Mouse (Mus musculus) left cerebral cortex, postnatal 14 days (tissue): Measurements from ENCODE around the gene Foxa2. TPM values are rescaled to one million over a fixed set of nuclear protein-coding genes. Genes with fewer than 3 reads are reported as not detected.

Experiments used
- DNase-seq, 2 experiments: peaks; one replicate each; pipeline ENCODE4 v3.0.0; 2021 to 2022; ENCODE audit warnings: low spot score in 2 of 2, mixed read lengths in 1 of 2
- intact Hi-C: fragments of 180-260 bp; cut with DNase I; formaldehyde crosslinking; loops from one replicate; pipeline ENCODE4 v1.15.1; 2025
- total RNA-seq, 2 experiments: library from RNA; stranded (reverse); gene quantifications; 2 replicates each; pipeline ENCODE4 v1.2.3; 2021

The Foxa2 gene
- total RNA-seq, 2 experiments from 2014 or later = not detected

GRCm38 (mm10) chr2:148040236-148041121, 6.3 kb downstream of the Foxa2 start:
- intact Hi-C loops = no loop called here
- DNase-seq = no peak

GRCm38 (mm10) chr2:148039351-148040235, 7.2 kb downstream of the Foxa2 start:
- intact Hi-C loops = loop anchor here (5.0 to 10.0 kb wide), 4 partner anchors 677 to 1202 kb away; partner anchors contain the start of genes Nkx2-4 and Pax1
- no peak for DNase-seq

DNA sequence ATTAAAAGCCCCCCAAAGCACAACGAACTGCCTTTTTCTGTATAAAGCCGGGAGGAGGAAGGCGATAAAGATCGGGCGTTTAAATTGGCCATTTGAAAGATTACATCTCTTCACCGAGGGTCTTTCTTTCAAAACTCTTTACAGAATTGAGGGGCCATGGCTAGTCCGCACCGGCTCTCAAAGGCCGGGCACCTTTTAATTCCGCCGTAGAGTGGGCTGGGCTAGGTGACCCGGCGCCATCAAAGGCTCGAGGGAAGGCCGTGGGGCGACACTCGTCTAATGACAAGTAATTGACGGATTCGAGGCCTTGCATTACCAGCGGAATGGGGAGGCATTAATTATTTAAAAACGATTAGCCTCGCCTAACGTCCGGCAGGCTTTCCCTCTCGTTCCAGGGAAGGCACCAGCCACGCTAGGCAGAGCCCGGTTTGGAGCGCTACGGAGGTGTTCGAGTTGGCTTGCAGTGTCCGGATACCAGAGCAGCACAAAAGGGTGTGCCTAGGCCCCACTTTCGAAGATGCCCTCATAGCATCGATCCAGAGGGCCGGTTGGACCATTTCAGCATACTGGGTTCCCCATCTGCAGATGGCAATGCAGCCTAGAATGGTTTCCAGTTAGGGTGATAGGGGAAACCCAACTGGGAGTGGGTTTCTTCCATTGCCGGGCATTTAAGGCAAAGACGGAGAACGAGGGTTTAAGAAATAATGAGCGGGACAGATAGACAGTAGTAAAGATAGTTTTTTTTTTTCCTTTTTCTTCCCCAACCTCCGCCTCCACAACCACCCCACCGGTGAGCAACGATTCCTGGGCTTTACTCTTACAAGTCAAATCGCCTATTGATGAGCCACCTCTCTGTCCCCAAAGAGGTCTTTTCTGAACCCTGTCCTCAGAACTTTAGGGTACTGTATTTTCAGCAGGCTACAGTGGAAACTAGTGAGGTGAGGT, 8.1 kb downstream of the Foxa2 start:
- no peak for DNase-seq
- intact Hi-C loops = loop anchor here (5.0 to 10.0 kb wide), 4 partner anchors 676 to 1201 kb away; partner anchors contain the start of genes Nkx2-4 and Pax1

GRCm38 (mm10) chr2:148036611-148037160, 10.1 kb downstream of the Foxa2 start:
- no peak for DNase-seq
- intact Hi-C loops = loop anchor here (5.0 to 10.0 kb wide), 4 partner anchors 674 to 1199 kb away; partner anchors contain the start of genes Nkx2-4 and Pax1

- DNase-seq = no peak
- intact Hi-C loops = loop anchor here (10.0 kb wide), 1 partner anchor 846 kb away; no protein-coding TSS in a partner anchor
Measured at GRCm38 (mm10) chr2:148030991-148031675, 15.6 kb downstream of the Foxa2 start.

DNA sequence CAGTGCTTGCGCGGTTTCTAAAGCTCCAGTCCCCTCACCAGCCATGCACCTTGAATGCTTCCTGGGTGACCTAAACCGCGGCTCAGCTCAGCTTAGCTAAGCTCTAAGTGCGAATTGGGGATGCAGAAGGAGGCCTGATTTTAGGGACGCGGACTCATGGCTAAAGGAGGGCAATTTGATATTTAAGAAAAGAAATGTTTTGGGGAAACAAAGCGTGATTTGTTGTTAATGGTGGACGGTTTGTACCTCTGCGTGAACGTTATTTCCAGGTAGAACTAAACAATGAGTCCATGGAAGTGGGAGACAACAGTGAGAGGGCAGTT, 16.2 kb downstream of the Foxa2 start:
- no peak for DNase-seq
- intact Hi-C loops = loop anchor here (10.0 kb wide), 1 partner anchor 846 kb away; no protein-coding TSS in a partner anchor

GRCm38 (mm10) chr2:148029751-148030612, 16.8 kb downstream of the Foxa2 start:
- DNase-seq = no peak
- intact Hi-C loops = loop anchor here (10.0 kb wide), 1 partner anchor 845 kb away; no protein-coding TSS in a partner anchor

GRCm38 (mm10) chr2:148029050-148029608, 17.6 kb downstream of the Foxa2 start:
- intact Hi-C loops = no loop called here
- DNase-seq = no peak

DNA sequence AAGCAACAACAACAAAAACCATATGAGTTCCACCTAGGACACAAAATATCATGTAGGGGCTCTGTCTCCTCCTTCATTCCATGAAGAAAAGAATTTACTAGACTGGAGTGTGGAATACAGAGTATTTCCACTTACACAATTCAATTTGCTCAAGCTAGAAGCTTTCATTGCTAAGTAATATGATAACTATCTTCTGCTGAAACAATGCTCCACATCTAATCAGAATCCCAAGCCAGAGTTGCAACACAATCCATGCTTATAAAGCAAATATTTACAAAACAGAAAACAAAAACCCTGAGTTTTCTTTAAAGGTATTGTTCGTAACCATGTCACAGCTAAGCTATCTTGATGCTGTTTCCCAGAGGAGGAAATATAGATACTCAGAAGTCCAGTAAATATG, 20.4 kb downstream of the Foxa2 start:
- DNase-seq = no peak
- intact Hi-C loops = no loop called here

GRCm38 (mm10) chr2:148025481-148025880, 21.3 kb downstream of the Foxa2 start:
- intact Hi-C loops = no loop called here
- DNase-seq = no peak

DNA sequence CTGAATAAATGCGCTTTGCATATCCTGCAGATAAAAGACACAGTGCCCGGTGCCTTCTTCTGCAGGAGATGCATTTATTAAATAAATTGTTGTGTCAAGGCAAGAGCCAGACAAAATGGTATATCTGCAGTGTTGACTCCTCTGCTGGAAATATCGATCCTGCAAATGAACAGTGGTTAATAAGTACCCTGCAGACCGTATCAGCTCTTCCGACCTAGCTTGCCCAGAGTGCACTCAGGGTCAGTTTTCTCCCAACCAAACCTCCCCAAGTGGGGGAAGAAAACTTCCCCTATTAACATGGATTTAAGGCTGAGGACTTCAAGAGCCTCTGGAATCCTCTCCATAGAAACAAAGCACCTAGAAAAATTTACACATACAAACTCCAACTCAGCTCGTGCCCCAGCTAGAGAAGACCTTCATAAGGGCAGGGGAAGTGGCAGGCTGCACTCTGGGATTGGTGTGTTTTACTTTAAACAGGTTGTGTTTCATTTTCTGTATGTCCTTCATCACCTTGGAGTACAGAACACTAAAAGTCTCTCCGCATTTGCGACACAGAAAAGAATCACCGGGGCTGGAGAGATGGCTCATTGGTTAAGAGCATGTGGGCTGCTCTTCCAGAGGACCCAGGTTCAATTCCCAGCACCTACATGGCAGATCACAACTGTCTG, 22.4 kb downstream of the Foxa2 start:
- intact Hi-C loops = loop anchor here (5.0 kb wide), 1 partner anchor 942 kb away; no protein-coding TSS in a partner anchor
- DNase-seq = no peak

DNA sequence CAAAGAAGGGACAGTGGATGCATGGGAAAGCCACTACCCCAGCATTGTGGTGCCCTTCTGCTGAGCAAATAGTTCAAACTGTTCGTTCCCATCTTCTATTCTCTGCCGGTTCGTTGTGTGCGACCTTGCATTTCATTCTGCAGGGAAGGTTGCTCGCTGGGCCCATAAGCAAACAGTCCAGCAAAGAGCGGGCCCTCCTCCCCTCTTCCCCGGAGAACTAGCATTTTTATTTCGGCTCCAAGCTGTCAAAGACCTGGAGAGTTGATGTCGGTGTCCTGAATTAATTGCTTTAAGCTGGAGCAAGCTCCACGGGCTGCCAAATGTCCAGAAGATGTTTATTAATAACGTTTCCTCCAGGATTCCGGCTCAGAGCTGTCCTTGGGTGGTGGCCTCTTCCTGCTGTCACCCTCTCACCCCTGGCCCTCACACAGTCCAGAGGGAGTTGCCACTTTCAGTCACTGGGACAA, 23.4 kb downstream of the Foxa2 start:
- intact Hi-C loops = loop anchor here (5.0 kb wide), 1 partner anchor 941 kb away; no protein-coding TSS in a partner anchor
- DNase-seq = no peak

- intact Hi-C loops = loop anchor here (5.0 kb wide), 1 partner anchor 940 kb away; no protein-coding TSS in a partner anchor
- DNase-seq = no peak
Measured at GRCm38 (mm10) chr2:148021919-148022570, 24.7 kb downstream of the Foxa2 start.

GRCm38 (mm10) chr2:148021016-148021415, 25.8 kb downstream of the Foxa2 start:
- no peak for DNase-seq
- intact Hi-C loops = loop anchor here (5.0 kb wide), 1 partner anchor 939 kb away; no protein-coding TSS in a partner anchor

DNA sequence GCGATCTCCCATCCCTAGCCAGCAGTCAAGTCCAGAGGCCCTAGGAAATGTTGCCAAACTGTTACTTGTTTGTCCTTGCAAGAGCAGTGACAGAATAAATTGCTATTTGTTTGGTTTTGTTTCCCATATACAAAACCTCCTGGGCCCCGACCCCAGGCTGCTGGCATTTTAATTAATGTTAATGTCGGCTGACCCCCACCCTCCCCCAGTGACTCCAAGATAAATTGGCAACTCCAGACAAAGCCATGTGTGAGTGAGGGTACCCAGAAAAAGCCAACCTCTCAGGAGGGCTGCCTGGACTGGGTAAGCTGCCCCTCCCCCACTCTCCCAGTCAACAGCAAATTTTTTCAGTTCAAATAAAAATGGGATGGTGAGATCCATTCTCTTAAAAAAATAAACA, 26.6 kb downstream of the Foxa2 start:
- intact Hi-C loops = loop anchor here (5.0 kb wide), 1 partner anchor 938 kb away; no protein-coding TSS in a partner anchor
- DNase-seq = no peak
